Mouse (Mus musculus): ENCODE measurements around the gene Cyp4f17.
"Not testable (repeated sequence)": the region's sequence is repeated elsewhere in the genome, so short reads cannot be mapped to it uniquely, and the experiment has no call there.

The Cyp4f17 gene

DNA sequence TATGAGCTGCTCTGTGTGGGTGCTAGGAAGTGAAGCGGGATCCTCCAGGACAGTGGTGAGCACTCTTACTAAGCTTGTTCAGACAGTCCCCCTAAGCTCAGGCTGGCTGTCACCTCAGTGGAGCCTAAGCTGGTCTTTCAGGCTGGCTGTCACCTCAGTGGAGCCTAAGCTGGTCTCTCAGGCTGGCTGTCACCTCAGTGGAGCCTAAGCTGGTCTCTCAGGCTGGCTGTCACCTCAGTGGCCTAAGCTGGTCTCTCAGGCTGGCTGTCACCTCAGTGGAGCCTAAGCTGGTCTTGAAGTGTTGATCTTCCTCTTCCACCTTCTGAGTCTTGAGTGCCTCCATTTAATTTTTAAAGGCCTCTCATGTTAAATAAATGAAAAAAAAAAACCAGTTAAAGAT, 20.5 kb downstream of the Cyp4f17 start:
- not testable (repeated sequence) for DNase-seq (ENCODE audit: low spot score in 2 of 2)

GRCm38 (mm10) chr17:32527748-32528147, 21.9 kb downstream of the Cyp4f17 start:
- DNase-seq (ENCODE audit: low spot score in 2 of 2): no peak

GRCm38 (mm10) chr17:32528408-32529337, 22.8 kb downstream of the Cyp4f17 start:
- DNase-seq (ENCODE audit: low spot score in 2 of 2): peak; percentile 73 to 89

GRCm38 (mm10) chr17:32532356-32532755, 26.5 kb downstream of the Cyp4f17 start:
- not testable (repeated sequence) for DNase-seq (ENCODE audit: low spot score in 2 of 2)

DNA sequence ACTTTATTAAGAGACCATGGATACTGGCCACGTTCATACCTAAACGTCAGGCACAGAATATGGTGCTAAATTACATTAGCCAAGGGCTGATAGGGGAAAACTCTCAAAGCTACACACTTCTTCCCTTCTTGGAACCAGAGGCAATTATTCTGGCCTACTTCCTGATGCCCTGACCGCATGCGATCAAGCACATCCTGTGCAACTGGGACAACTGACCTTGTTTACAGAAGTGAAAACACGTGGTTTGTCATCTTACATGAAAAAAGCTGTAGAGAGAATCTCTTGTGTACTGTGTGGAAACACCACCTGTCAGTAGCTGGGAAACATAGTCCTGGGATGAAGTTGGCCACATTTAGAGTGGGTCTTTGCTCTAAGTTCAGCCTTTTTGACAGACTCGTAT, 28.2 kb downstream of the Cyp4f17 start:
- no peak for DNase-seq (ENCODE audit: low spot score in 2 of 2)

DNA sequence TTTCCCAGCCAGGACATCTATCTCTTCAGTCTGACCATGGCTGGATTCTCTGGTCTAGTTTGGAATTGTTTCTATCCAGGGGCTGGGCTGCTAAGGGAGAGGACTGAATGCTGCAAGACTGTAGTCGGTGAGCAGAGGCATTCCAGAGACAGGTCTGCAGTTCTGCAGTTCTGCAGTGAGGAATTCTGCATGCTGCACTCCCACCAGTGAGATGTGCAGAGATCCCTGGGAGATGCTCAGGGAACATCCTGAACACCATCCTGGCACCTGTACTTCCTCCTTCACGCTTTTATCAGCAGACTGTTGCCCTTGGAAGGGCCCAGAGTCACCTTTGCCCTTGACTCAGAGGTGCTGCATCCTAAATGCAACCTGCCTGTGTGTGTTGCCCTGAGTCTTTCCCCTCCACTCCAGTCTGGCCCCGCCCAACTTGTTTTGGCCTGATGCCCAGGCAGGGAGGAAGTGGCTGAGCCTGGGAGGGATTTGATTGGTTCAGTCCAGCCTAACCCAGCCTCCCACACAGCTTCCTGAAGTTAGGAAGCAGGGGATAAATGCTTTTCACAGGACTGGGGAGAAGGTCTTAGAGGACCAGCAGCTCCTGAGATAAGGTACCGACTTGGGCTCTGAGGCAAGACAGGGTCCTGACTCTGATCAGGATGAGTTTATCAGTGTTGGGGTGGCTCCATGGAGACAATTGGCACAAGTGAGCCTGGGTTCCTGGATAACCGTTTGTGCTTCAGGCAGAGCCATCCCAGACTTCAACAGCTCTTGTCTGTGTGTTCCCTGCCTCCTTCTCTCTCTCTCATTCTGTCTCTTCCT, 30.4 kb downstream of the Cyp4f17 start, which contains the start of gene Cyp4f16:
TSS of gene Cyp4f16 (plus strand) at position 508 of the 816 bp plus-strand sequence.
- peak; percentile 27 to 76 for DNase-seq (ENCODE audit: low spot score in 2 of 2)

- DNase-seq (ENCODE audit: low spot score in 2 of 2): no peak
Observed at GRCm38 (mm10) chr17:32536867-32537250, 31.0 kb downstream of the Cyp4f17 start.

DNA sequence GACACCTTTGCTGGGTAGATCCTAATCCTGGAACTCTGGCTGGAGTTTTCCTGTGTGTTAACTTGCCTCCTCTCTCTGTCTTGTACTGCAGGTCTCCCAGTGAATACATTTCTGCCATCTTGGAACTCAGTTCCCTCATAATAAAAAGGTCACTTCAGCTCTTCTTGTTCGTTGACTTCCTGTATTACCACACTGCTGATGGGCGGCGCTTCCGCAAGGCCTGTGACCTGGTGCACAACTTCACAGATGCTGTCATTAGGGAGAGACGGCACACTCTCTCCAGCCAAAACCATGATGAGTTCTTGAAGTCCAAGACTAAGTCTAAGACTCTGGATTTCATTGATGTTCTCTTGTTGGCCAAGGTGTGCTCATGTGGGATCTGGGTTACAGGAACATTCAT, 38.9 kb downstream of the Cyp4f17 start:
- not testable (repeated sequence) for DNase-seq (ENCODE audit: low spot score in 2 of 2)

GRCm38 (mm10) chr17:32550377-32550776, 44.5 kb downstream of the Cyp4f17 start:
- DNase-seq (ENCODE audit: low spot score in 2 of 2): not testable (repeated sequence)

GRCm38 (mm10) chr17:32550900-32551770, 45.3 kb downstream of the Cyp4f17 start:
- peak; percentile 43 to 75 for DNase-seq (ENCODE audit: low spot score in 2 of 2)

DNA sequence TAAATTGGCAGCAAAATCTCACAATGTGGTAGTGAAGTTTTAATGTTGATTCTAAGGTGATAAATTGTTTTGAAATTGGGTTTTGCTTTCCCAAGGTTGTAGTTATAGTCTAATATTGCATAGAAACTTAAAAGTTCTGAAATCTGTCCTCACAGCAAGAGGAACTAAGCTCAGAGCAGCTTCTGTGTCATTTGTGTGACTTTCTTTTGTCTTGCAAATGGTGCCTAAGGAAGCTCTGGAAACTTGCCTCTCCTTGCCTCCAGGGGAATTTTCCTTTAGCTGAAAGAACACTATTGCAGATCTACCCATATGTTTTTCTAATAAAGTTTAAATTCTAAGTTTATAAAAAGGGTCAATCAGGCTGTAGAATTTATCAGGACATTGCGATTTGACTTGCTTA, 47.2 kb downstream of the Cyp4f17 start:
- not testable (repeated sequence) for DNase-seq (ENCODE audit: low spot score in 2 of 2)

DNA sequence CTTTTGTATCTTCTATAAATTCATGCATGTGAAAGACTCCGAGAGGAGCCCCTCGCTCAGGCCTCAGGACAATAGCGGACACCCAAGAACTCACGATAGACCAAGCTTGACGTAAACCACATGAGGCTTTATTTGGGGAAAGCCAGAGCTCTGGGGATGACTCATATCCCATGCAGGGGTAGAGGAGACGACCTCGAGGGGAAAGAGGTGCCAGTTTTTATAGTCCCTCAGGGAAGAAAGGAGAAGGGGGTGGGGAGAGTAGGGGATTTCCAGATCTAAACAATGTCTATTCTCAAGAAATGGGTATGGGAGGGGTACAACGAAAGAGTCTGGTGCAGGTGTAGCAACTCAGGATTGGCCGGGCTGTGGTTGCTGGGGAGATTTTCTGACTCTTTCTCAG, 48.5 kb downstream of the Cyp4f17 start:
- not testable (repeated sequence) for DNase-seq (ENCODE audit: low spot score in 2 of 2)

DNA sequence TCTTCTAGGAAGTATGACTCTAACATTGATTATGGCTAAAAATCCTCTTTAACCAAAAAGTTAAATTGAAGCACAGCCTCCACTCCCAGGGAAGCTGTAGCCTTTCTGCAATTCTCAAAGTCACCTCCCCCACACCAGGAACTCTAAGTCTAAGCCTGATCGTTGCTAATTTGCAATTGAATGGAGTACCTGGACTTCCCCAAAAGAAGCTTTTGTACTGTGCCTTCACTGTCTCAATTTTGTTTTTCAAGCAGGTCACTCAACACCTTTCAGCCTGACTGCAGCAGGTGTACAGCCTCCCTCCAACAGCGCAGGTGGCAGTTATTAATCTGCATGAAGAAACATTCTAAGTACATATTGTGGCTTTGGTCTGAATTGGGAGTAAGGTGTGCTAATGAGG, 57.5 kb downstream of the Cyp4f17 start:
- DNase-seq (ENCODE audit: low spot score in 2 of 2): not testable (repeated sequence)

GRCm38 (mm10) chr17:32573286-32573685, 67.4 kb downstream of the Cyp4f17 start:
- DNase-seq (ENCODE audit: low spot score in 2 of 2): not testable (repeated sequence)

DNA sequence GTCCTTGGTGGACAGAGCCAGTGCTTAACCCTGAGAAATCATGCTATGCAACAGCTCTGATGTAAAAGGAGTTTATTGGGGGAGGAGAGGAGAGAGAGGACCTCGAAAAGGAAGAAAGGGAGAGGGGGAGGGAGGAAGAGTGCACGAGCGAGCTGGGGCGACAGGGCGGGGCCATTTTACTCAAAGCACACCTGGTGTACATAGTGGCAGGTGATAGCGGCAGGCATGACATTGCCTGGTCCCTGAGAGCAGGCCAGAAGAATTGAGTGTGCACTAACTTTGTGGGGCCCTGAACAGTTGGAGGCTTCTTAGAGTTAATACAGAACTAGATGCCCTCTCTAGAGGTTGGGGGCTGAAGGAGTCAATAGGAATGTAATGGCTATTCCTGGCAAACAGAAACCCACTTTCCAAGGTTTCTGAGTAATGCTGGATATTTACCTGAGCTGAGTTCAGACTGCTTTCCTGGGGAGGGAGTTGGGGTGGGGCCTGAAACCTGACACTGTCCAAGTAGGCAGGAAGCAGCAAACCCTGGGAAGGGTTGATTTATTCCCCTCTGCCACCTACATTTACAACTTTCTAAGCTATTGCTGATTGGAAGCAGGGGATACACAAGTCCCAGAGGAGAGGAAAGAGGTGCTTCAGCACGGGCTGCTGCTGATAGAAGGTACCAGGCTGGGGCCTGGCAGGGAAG, 71.8 kb downstream of the Cyp4f17 start:
- DNase-seq (ENCODE audit: low spot score in 2 of 2): no peak

Measured in spleen, postnatal 10 days (tissue).